Mouse (Mus musculus): ENCODE results near the gene Crim1. TPM values are rescaled to one million over a fixed set of nuclear protein-coding genes. Genes with fewer than 3 reads are reported as not detected.
A peak's percentile ranks its signal among the peaks of the same experiment; 100 is the strongest.

Gene Crim1
- polyA plus RNA-seq, 1 experiment from 2014 or later, result 2.5 TPM

- no peak for ATAC-seq (replicated peaks; ENCODE audit: insufficient number of reproducible peaks, insufficient read depth, low FRiP score, low read depth)
- Histone ChIP-seq H3K4me2 (no peak overlapping the region), H3K27ac (no peak overlapping the region), H3K27me3 (no peaks in the 10 kb centered on the region), H3K4me1 (replicated peaks) (peaks cover 2% of the 10 kb centered on the region; the same call in 1 of the 2 replicates), H3K36me3 (peaks cover 14% of the 10 kb centered on the region), H3K4me3 (no peak overlapping the region), H3K9ac (no peak overlapping the region), H3K9me3 (replicated peaks) (no peaks in the 10 kb centered on the region)
- WGBS, result 78% methylated on average over 8 of the region's 8 CpGs
Measured at GRCm38 (mm10) chr17:78379079-78379729, 179.2 kb downstream of the Crim1 start.

- Histone ChIP-seq H3K27ac (no peak overlapping the region), H3K4me1 (replicated peaks) (peaks cover 2% of the 10 kb centered on the region; the same call in 1 of the 2 replicates), H3K9ac (no peak overlapping the region), H3K27me3 (no peaks in the 10 kb centered on the region), H3K9me3 (replicated peaks) (no peaks in the 10 kb centered on the region), H3K4me3 (no peak overlapping the region), H3K4me2 (no peak overlapping the region), H3K36me3 (peaks cover 14% of the 10 kb centered on the region)
- 87% methylated on average over 11 of the region's 11 CpGs for WGBS
- no peak for ATAC-seq (replicated peaks; ENCODE audit: insufficient number of reproducible peaks, insufficient read depth, low FRiP score, low read depth)
Measured at GRCm38 (mm10) chr17:78379730-78380245, 179.7 kb downstream of the Crim1 start.

- Histone ChIP-seq H3K9ac (no peak overlapping the region), H3K9me3 (replicated peaks) (no peaks in the 10 kb centered on the region), H3K36me3 (peaks cover 14% of the 10 kb centered on the region), H3K27me3 (no peaks in the 10 kb centered on the region), H3K4me1 (replicated peaks) (no peaks in the 10 kb centered on the region), H3K4me3 (no peak overlapping the region), H3K4me2 (no peak overlapping the region), H3K27ac (no peak overlapping the region)
- no peak for ATAC-seq (replicated peaks; ENCODE audit: insufficient number of reproducible peaks, insufficient read depth, low FRiP score, low read depth)
- 88% methylated on average over 3 of the region's 3 CpGs for WGBS
Measured at GRCm38 (mm10) chr17:78382321-78382720, 182.3 kb downstream of the Crim1 start.

GRCm38 (mm10) chr17:78387665-78388064 is 187.6 kb downstream of the Crim1 start:
- Histone ChIP-seq H3K4me2 (no peak overlapping the region), H3K4me3 (no peak overlapping the region), H3K9ac (no peak overlapping the region), H3K4me1 (replicated peaks) (0 out of 2 replicates have a peak, but pooled peaks cover 3% of the 10 kb centered on the region), H3K36me3 (peaks cover 3% of the 10 kb centered on the region), H3K9me3 (replicated peaks) (no peaks in the 10 kb centered on the region), H3K27me3 (no peaks in the 10 kb centered on the region), H3K27ac (no peak overlapping the region)
- 53% methylated on average over 9 of the region's 9 CpGs for WGBS
- ATAC-seq (replicated peaks; ENCODE audit: insufficient number of reproducible peaks, insufficient read depth, low FRiP score, low read depth), result no peak

- WGBS, result 70% methylated on average over 9 of the region's 9 CpGs
- Histone ChIP-seq H3K4me3 (no peak overlapping the region), H3K4me2 (no peak overlapping the region), H3K36me3 (no peaks in the 10 kb centered on the region), H3K9me3 (replicated peaks) (no peaks in the 10 kb centered on the region), H3K27me3 (no peaks in the 10 kb centered on the region), H3K9ac (no peak overlapping the region), H3K27ac (no peak overlapping the region), H3K4me1 (replicated peaks) (0 out of 2 replicates have a peak, but pooled peaks cover 3% of the 10 kb centered on the region)
- ATAC-seq (replicated peaks; ENCODE audit: insufficient number of reproducible peaks, insufficient read depth, low FRiP score, low read depth), result no peak
Measured at GRCm38 (mm10) chr17:78388101-78388847, 188.2 kb downstream of the Crim1 start.

GRCm38 (mm10) chr17:78389573-78389972 is 189.5 kb downstream of the Crim1 start:
- Histone ChIP-seq H3K9ac (no peak overlapping the region), H3K4me2 (no peak overlapping the region), H3K4me1 (replicated peaks) (0 out of 2 replicates have a peak, but pooled peaks cover 3% of the 10 kb centered on the region), H3K36me3 (no peaks in the 10 kb centered on the region), H3K27me3 (no peaks in the 10 kb centered on the region), H3K9me3 (replicated peaks) (no peaks in the 10 kb centered on the region), H3K27ac (no peak overlapping the region), H3K4me3 (no peak overlapping the region)
- no peak for ATAC-seq (replicated peaks; ENCODE audit: insufficient number of reproducible peaks, insufficient read depth, low FRiP score, low read depth)
- WGBS, result 87% methylated on average over 5 of the region's 5 CpGs

- Histone ChIP-seq H3K27me3 (no peaks in the 10 kb centered on the region), H3K36me3 (no peaks in the 10 kb centered on the region; the same call in 1 of the 2 replicates), H3K27ac (no peak overlapping the region), H3K9ac (no peak overlapping the region), H3K4me3 (no peak overlapping the region), H3K9me3 (replicated peaks) (no peaks in the 10 kb centered on the region), H3K4me2 (no peak overlapping the region), H3K4me1 (replicated peaks) (0 out of 2 replicates have a peak, but pooled peaks cover 3% of the 10 kb centered on the region)
- ATAC-seq (replicated peaks; ENCODE audit: insufficient number of reproducible peaks, insufficient read depth, low FRiP score, low read depth), result no peak
- 65% methylated on average over 9 of the region's 9 CpGs for WGBS
Measured at GRCm38 (mm10) chr17:78392401-78393087, 192.5 kb downstream of the Crim1 start.

- WGBS, result 75% methylated on average over 12 of the region's 12 CpGs
- Histone ChIP-seq H3K4me3 (no peak overlapping the region), H3K4me1 (replicated peaks) (peaks cover 17% of the 10 kb centered on the region)
Measured at GRCm38 (mm10) chr17:78400130-78400840, 200.2 kb downstream of the Crim1 start.

GRCm38 (mm10) chr17:78401311-78401710 is 201.3 kb downstream of the Crim1 start:
- Histone ChIP-seq H3K27me3 (no peaks in the 10 kb centered on the region), H3K36me3 (peaks cover 8% of the 10 kb centered on the region; the same call in 1 of the 2 replicates), H3K4me2 (no peak overlapping the region), H3K4me1 (replicated peaks) (peaks cover 17% of the 10 kb centered on the region), H3K9ac (no peak overlapping the region), H3K27ac (0 out of 2 replicates have a peak overlapping the region, but pooled peaks have one; percentile 24), H3K9me3 (replicated peaks) (no peaks in the 10 kb centered on the region), H3K4me3 (no peak overlapping the region)
- WGBS, result 58% methylated on average over 6 of the region's 6 CpGs
- no peak for ATAC-seq (replicated peaks; ENCODE audit: insufficient number of reproducible peaks, insufficient read depth, low FRiP score, low read depth)

More at GRCm38 (mm10) chr17:78400130-78400840, 200.2 kb downstream of the Crim1 start:
- H3K9me3 ChIP-seq (replicated peaks), result no peaks in the 10 kb centered on the region
- no peak overlapping the region for H3K9ac ChIP-seq
- H3K27me3 ChIP-seq, result no peaks in the 10 kb centered on the region
- no peak overlapping the region for H3K27ac ChIP-seq
- no peak for ATAC-seq (replicated peaks; ENCODE audit: insufficient number of reproducible peaks, insufficient read depth, low FRiP score, low read depth)
- H3K36me3 ChIP-seq, result peaks cover 8% of the 10 kb centered on the region; the same call in 1 of the 2 replicates
- H3K4me2 ChIP-seq, result no peak overlapping the region

GRCm38 (mm10) chr17:78401713-78402112 is 201.7 kb downstream of the Crim1 start:
- Histone ChIP-seq H3K4me3 (no peak overlapping the region), H3K4me2 (no peak overlapping the region), H3K36me3 (peaks cover 8% of the 10 kb centered on the region; the same call in 1 of the 2 replicates), H3K27me3 (no peaks in the 10 kb centered on the region), H3K9me3 (replicated peaks) (no peaks in the 10 kb centered on the region), H3K9ac (no peak overlapping the region), H3K4me1 (replicated peaks) (peaks cover 17% of the 10 kb centered on the region), H3K27ac (0 out of 2 replicates have a peak overlapping the region, but pooled peaks have one; percentile 24)
- ATAC-seq (replicated peaks; ENCODE audit: insufficient number of reproducible peaks, insufficient read depth, low FRiP score, low read depth), result no peak
- WGBS, result 42% methylated on average over 4 of the region's 4 CpGs
